Mouse (Mus musculus): ENCODE results near the gene Naaa. TPM values are rescaled to one million over a fixed set of nuclear protein-coding genes. Genes with fewer than 3 reads are reported as not detected.

Naaa gene
- 6.9 TPM for polyA plus RNA-seq (2017; shearing (Covaris generic))

DNA sequence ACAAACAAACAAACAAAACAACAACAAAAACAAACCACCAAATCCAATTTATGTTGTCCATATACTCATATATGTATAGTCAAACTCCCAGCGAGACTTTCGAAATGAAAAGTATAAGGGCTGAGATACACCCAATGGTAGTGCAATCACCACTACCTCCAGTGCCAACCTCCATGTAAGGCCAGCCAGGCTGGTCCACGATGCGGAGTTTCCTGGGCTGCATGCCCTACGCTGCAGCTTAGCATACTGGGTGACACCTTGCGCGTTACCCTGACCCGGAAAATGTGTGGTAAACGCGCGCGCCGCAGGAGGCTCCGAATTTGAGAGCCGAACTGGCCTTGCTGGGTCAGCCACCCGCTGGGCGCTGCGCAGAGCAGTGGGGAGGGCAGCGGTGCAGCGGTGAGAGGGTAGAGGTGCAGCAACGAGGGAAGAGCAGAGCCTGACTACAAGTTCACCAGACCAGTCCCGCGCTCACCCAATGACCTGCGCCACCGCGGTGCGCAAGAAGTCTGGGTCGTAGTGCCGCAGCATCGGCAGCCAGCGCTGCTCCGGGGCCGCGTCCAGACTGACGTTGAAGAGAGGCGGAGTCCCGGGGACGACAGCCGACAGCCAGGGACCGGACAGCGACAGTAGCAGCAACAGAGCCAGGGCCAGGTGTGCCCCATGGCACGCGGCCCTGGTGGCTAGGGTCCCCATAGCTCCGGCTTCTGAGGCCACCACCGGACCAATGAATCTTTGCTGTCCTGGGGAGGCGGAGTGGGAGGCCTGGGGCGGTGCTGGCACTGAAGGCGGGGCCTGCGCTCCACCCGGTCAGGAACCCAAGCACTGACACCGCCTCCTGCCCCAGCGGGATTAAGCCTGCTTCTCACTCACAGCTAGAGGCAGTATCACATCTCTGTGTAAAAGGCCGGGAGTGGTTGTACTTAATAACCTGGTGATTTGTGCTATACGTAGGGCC, at the start of gene Naaa:
Gene Naaa, minus strand, starts transcription at position 734 of the 958 bp plus-strand sequence.

GRCm38 (mm10) chr5:92309681-92310511, 31.9 kb upstream of the Naaa start, which contains the start of gene Sdad1:
TSS of gene Sdad1 (minus strand) at chr5:92310479.

DNA sequence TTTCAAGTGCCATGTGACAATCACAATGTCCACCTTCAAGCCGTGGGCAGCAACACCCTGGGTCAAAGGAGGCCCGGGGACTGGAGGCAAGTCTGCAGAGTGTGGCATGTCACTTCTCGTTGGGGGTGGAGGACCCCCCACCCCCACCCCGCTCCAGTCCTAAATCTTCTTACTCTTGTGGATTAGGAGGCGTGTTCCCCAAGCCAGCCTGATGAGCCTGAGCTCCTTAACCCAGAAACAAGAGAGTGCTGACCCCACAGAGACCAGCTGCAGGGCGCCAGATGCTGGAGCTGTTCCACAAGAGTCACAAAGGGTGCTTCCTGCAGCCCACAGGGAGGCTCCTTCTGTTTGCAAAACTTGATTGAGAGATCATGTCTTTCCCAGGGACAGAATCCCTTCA, 21.8 kb downstream of the Naaa start, which contains the start of gene Ppef2:
Gene Ppef2, minus strand, starts transcription at position 61 of the 400 bp plus-strand sequence.

GRCm38 (mm10) chr5:92215308-92215707, 62.7 kb downstream of the Naaa start, which contains the start of gene U90926:
TSS of gene U90926 (minus strand) at chr5:92215408.

Other genes starting within 250 kb of the Naaa start
- gene Cdkl2, start 234.3 kb downstream of the Naaa start, polyA plus RNA-seq (2017; shearing (Covaris generic)), result 2.8 TPM
- gene G3bp2, start 194.5 kb downstream of the Naaa start, polyA plus RNA-seq (2017; shearing (Covaris generic)), result 156 TPM
- gene Uso1, start 140.2 kb downstream of the Naaa start, polyA plus RNA-seq (2017; shearing (Covaris generic)), result 49.7 TPM
- not detected for gene U90926, start 62.8 kb downstream of the Naaa start, polyA plus RNA-seq (2017; shearing (Covaris generic))
- not detected for gene Ppef2, start 21.9 kb downstream of the Naaa start, polyA plus RNA-seq (2017; shearing (Covaris generic))
- 42.1 TPM for gene Sdad1, start 32.3 kb upstream of the Naaa start, polyA plus RNA-seq (2017; shearing (Covaris generic))
- 0.28 TPM for gene Cxcl9, start 49.9 kb upstream of the Naaa start, polyA plus RNA-seq (2017; shearing (Covaris generic))
- gene Art3, start 53.7 kb upstream of the Naaa start, polyA plus RNA-seq (2017; shearing (Covaris generic)), result 3.2 TPM
- 8.4 TPM for gene Cxcl10, start 70.7 kb upstream of the Naaa start, polyA plus RNA-seq (2017; shearing (Covaris generic))
- 39.2 TPM for gene Nup54, start 157.0 kb upstream of the Naaa start, polyA plus RNA-seq (2017; shearing (Covaris generic))
- 28.6 TPM for gene Scarb2, start 228.7 kb upstream of the Naaa start, polyA plus RNA-seq (2017; shearing (Covaris generic))